Comparison of ENCODE assay signal across 10 mouse cellular contexts in the genomic region with DNA sequence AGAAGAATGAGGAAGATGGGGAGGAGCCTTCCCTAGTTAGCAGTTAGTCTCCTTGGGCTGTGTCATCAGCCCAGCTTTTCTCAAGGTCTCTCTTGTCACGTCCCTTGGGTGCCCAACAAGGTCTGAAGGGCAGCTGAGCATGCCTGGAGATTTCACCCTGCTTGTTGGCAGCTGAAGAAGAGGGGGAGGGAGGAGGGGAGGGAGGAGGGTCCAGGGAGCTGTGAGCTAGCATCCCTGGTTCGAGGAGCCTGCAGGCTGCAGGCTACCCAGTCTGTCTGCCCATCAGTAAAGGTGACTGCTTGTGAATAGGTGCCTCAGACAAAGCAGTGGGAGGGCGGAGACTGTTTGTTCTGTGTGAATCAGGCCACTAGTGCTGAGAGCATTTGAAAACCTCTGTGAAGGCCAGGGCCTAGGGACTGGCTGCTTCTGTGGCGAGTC. TPM values are rescaled to one million over a fixed set of nuclear protein-coding genes. Genes with fewer than 3 reads are reported as not detected.
DNase-seq lines count a peak whose midpoint lies in the region; ATAC-seq and TF ChIP-seq lines count a peak whose summit lies in the region.
"Had no signal": no experiment of that assay in that cellular context is flagged by ENCODE, and none has a peak within 500 bp of the region (broad histone marks: within the 10 kb centered on the region; RNA-seq: fewer than 3 reads in every experiment).

No protein-coding gene starts in this region.

- peak; percentile 31 for DNase-seq in kidney, adult 11 months
- no peak for DNase-seq in kidney, adult 18-20 months
- peak; percentile 27 for DNase-seq in NIH3T3 (ENCODE audit: low read depth)
- peak; percentile 26 for DNase-seq in heart, postnatal 0 days (ENCODE audit: low spot score)
- peak; percentile 69 for DNase-seq in lung, postnatal 25 days (ENCODE audit: low spot score)
- no peak for DNase-seq in cerebellum, postnatal 10 days
- no peak for DNase-seq in frontal cortex, postnatal 14 days (ENCODE audit: low spot score in 2 of 2)
- DNase-seq in left cerebral cortex, postnatal 10 days (ENCODE audit: extremely low spot score in 1 of 2, low spot score in 2 of 2) = no peak

- peak overlapping the region; percentile 53; the same call in 1 of the 2 replicates for H3K27ac ChIP-seq in heart, postnatal 0 days (ENCODE audit: low read depth)
- H3K27ac ChIP-seq: embryonic facial prominence, embryonic 12.5 days; liver, embryonic 14.5 days had no signal

- intact Hi-C loops in left cerebral cortex, postnatal 10 days (cut with DNase I) = no loop called here

- no peak overlapping the region for H3K4me2 ChIP-seq in heart, postnatal 0 days (ENCODE audit: low read depth, low read length)

- H3K4me1 ChIP-seq in heart, postnatal 0 days (ENCODE audit: control insufficient read depth, insufficient read depth) = peaks cover 58% of the 10 kb centered on the region

- H3K27me3 ChIP-seq in heart, postnatal 0 days (ENCODE audit: control insufficient read depth, insufficient read depth, low read length) = no peaks in the 10 kb centered on the region
- H3K27me3 ChIP-seq: embryonic facial prominence, embryonic 12.5 days had no signal

- no peak for ATAC-seq in heart, postnatal 0 days (ENCODE audit: insufficient read depth, low read depth)

- 0 out of 2 replicates have a peak, but pooled peaks cover 1% of the 10 kb centered on the region for H3K36me3 ChIP-seq in heart, postnatal 0 days (replicated peaks; ENCODE audit: control insufficient read depth, insufficient read depth, low read length)
- H3K36me3 ChIP-seq: embryonic facial prominence, embryonic 12.5 days had no signal

- 33% methylated on average over 4 of the region's 4 CpGs for WGBS in heart, postnatal 0 days

- no peak for TF ChIP-seq CTCF in heart, postnatal 0 days (IDR thresholded peaks at IDR 0.05; ENCODE audit: low read depth)

- no peak overlapping the region for H3K9ac ChIP-seq in heart, postnatal 0 days (replicated peaks; ENCODE audit: low read depth, low read length)
- H3K9ac ChIP-seq: embryonic facial prominence, embryonic 12.5 days; liver, embryonic 14.5 days had no signal

- H3K4me3 ChIP-seq in heart, postnatal 0 days (ENCODE audit: low read depth, low read length) = no peak overlapping the region
- H3K4me3 ChIP-seq: embryonic facial prominence, embryonic 12.5 days had no signal

- no peak for TF ChIP-seq EP300 in heart, postnatal 0 days (IDR thresholded peaks at IDR 0.05; ENCODE audit: low read depth)

- no peaks in the 10 kb centered on the region for H3K9me3 ChIP-seq in heart, postnatal 0 days (replicated peaks; ENCODE audit: control insufficient read depth, low read length)
- H3K9me3 ChIP-seq: embryonic facial prominence, embryonic 12.5 days had no signal

RNA-seq across cellular contexts. Expression of a gene that starts 52.7 kb away (rescaled TPM):
- total RNA-seq in heart, postnatal 0 days (2014; rRNA removed; ENCODE audit: low replicate concordance) = 18.2 and 21.2 TPM in 2 replicates
- 6.7 and 8.7 TPM in 2 replicates for polyA plus RNA-seq in heart, postnatal 0 days (2015; fragmentation: Nextera tagmentation; extraction: Ambion mirVana)
- 10 to 100 TPM; 17.1 to 20.8 TPM for total RNA-seq in left cerebral cortex, postnatal 10 days (2021)

Comparison
In these comparisons a context has a peak if more than half of its experiments do, and no peak if none do; other contexts are left out.
1. DNase-seq: peak in kidney, adult 11 months (single experiment), NIH3T3 (single experiment), heart, postnatal 0 days (single experiment) and lung, postnatal 25 days (single experiment); none in kidney, adult 18-20 months (single experiment), cerebellum, postnatal 10 days (0 of 2), frontal cortex, postnatal 14 days (0 of 2) and left cerebral cortex, postnatal 10 days (0 of 2).